ENCODE assay signal across 11 mouse cellular contexts in genomic region chr7:134231378-134232346, GRCm38 (mm10). TPM values are rescaled to one million over a fixed set of nuclear protein-coding genes. Genes with fewer than 3 reads are reported as not detected.
A peak's percentile ranks its signal among the peaks of the same experiment; 100 is the strongest.
DNase-seq lines count a peak whose midpoint lies in the region; ATAC-seq and TF ChIP-seq lines count a peak whose summit lies in the region.
"Had no signal": no experiment of that assay in that cellular context is flagged by ENCODE, and none has a peak within 500 bp of the region (broad histone marks: within the 10 kb centered on the region; RNA-seq: fewer than 3 reads in every experiment).

Gene Adam12 (minus strand): TSS chr7:134232146.

- DNase-seq in gastrocnemius, postnatal 4 days (ENCODE audit: low spot score in 2 of 2): no peak
- no peak for DNase-seq in gastrocnemius, adult 18-20 months (ENCODE audit: low spot score)
- no peak for DNase-seq in lung, postnatal 10 days
- peak; percentile 38 for DNase-seq in thymus, postnatal 25 days
- DNase-seq in hindbrain, embryonic 14.5 days (ENCODE audit: low spot score): no peak
- DNase-seq: kidney, postnatal 10 days had no signal

- H3K9me3 ChIP-seq in lung, embryonic 16.5 days (ENCODE audit: control insufficient read depth, low read length): no peaks in the 10 kb centered on the region
- H3K9me3 ChIP-seq in hindbrain, embryonic 14.5 days (ENCODE audit: control insufficient read depth, low read length): no peaks in the 10 kb centered on the region
- H3K9me3 ChIP-seq: heart, embryonic 15.5 days; hindbrain, embryonic 13.5 days; liver, embryonic 12.5 days had no signal

- TF ChIP-seq CTCF in embryonic fibroblast, embryonic 13.5 days (IDR thresholded peaks at IDR 0.05; ENCODE audit: borderline replicate concordance, insufficient read depth, low read length): no peak

- no peaks in the 10 kb centered on the region for H3K27me3 ChIP-seq in lung, embryonic 16.5 days (ENCODE audit: control insufficient read depth, insufficient read depth, low read depth, low read length)
- H3K27me3 ChIP-seq in hindbrain, embryonic 14.5 days (ENCODE audit: control insufficient read depth, insufficient read depth, low read length): no peaks in the 10 kb centered on the region

- no peaks in the 10 kb centered on the region for H3K36me3 ChIP-seq in lung, embryonic 16.5 days (ENCODE audit: control insufficient read depth, insufficient read depth, low read length)
- no peaks in the 10 kb centered on the region for H3K36me3 ChIP-seq in hindbrain, embryonic 14.5 days (replicated peaks; ENCODE audit: control insufficient read depth, insufficient read depth)
- H3K36me3 ChIP-seq: heart, embryonic 15.5 days; hindbrain, embryonic 13.5 days; liver, embryonic 12.5 days had no signal

- H3K9ac ChIP-seq in lung, embryonic 16.5 days (ENCODE audit: low read length): no peak within 1 kb of the TSS
- no peak within 1 kb of the TSS for H3K9ac ChIP-seq in hindbrain, embryonic 14.5 days
- H3K9ac ChIP-seq: heart, embryonic 15.5 days; hindbrain, embryonic 13.5 days; liver, embryonic 12.5 days had no signal

- peaks cover 27% of the 10 kb centered on the region for H3K4me1 ChIP-seq in lung, embryonic 16.5 days (replicated peaks; ENCODE audit: control insufficient read depth, insufficient read depth, low read length)
- peaks cover 14% of the 10 kb centered on the region for H3K4me1 ChIP-seq in embryonic fibroblast, embryonic 13.5 days (ENCODE audit: control insufficient read depth, insufficient read depth, low read length)
- peaks cover 11% of the 10 kb centered on the region; the same call in 1 of the 2 replicates for H3K4me1 ChIP-seq in hindbrain, embryonic 14.5 days (replicated peaks; ENCODE audit: control insufficient read depth, insufficient read depth, low read length)
- H3K4me1 ChIP-seq: liver, embryonic 12.5 days had no signal

- WGBS in lung, embryonic 16.5 days: 67% methylated on average over 14 of the region's 14 CpGs
- WGBS in hindbrain, embryonic 14.5 days: 80% methylated on average over 14 of the region's 14 CpGs

- H3K4me2 ChIP-seq in lung, embryonic 16.5 days (ENCODE audit: low read depth, low read length): no peak within 1 kb of the TSS
- no peak within 1 kb of the TSS for H3K4me2 ChIP-seq in hindbrain, embryonic 14.5 days (replicated peaks)
- H3K4me2 ChIP-seq: heart, embryonic 15.5 days; hindbrain, embryonic 13.5 days; liver, embryonic 12.5 days had no signal

- H3K27ac ChIP-seq in lung, embryonic 16.5 days (ENCODE audit: low read length): 0 out of 2 replicates have a peak within 1 kb of the TSS, but pooled peaks have one; percentile 20
- H3K27ac ChIP-seq in embryonic fibroblast, embryonic 13.5 days (ENCODE audit: insufficient read depth, low read length): peak within 1 kb of the TSS; percentile 85
- no peak within 1 kb of the TSS for H3K27ac ChIP-seq in hindbrain, embryonic 14.5 days
- H3K27ac ChIP-seq: heart, embryonic 15.5 days; hindbrain, embryonic 13.5 days had no signal

- no peak for ATAC-seq in lung, embryonic 16.5 days (ENCODE audit: low read depth)
- ATAC-seq in hindbrain, embryonic 14.5 days (ENCODE audit: low FRiP score): no peak
- ATAC-seq: liver, embryonic 12.5 days had no signal

- no peak within 1 kb of the TSS for H3K4me3 ChIP-seq in lung, embryonic 16.5 days (ENCODE audit: low read length)
- H3K4me3 ChIP-seq in embryonic fibroblast, embryonic 13.5 days (ENCODE audit: insufficient read depth, low read length): no peak within 1 kb of the TSS
- no peak within 1 kb of the TSS for H3K4me3 ChIP-seq in hindbrain, embryonic 14.5 days (replicated peaks; ENCODE audit: low read length)
- H3K4me3 ChIP-seq: heart, embryonic 15.5 days; hindbrain, embryonic 13.5 days; liver, embryonic 12.5 days had no signal

- no peak for TF ChIP-seq POLR2A in embryonic fibroblast, embryonic 13.5 days (IDR thresholded peaks at IDR 0.05; ENCODE audit: low read depth, low read length)

RNA-seq across cellular contexts. Expression of gene Adam12, which starts in this region (rescaled TPM):
- total RNA-seq in gastrocnemius, postnatal 4 days (2021): 10 to 100 TPM; 39.4 to 41.8 TPM
- total RNA-seq in gastrocnemius, adult 18-20 months (2021): under 1 TPM; 0.31 to 0.32 TPM
- 15.3 and 15.7 TPM in 2 replicates for polyA plus RNA-seq in lung, embryonic 16.5 days (2015; fragmentation: Nextera tagmentation; extraction: Ambion mirVana)
- 76.7 and 104 TPM in 2 replicates for polyA plus RNA-seq in embryonic fibroblast, embryonic 13.5 days (2011; ENCODE audit: insufficient read length, low read depth, missing spikeins)
- 5.9 and 7.0 TPM in 2 replicates for polyA plus RNA-seq in hindbrain, embryonic 14.5 days (2014; fragmentation: Nextera tagmentation; extraction: Ambion mirVana)

Comparison
In these comparisons a context has a peak if more than half of its experiments do, and no peak if none do; other contexts are left out.
1. RNA of gene Adam12 (total RNA-seq): 39.4 to 41.8 TPM in gastrocnemius, postnatal 4 days; 0.31 to 0.32 TPM in gastrocnemius, adult 18-20 months; every median in the first group is over 10 times any median in the second.